Mouse (Mus musculus) urinary bladder, adult 18-20 months (tissue): ENCODE results near the gene Vmn2r103.

Experiments used
- DNase-seq, 2 experiments: peaks; one replicate each; pipeline ENCODE4 v3.0.0; 2022; ENCODE audit warnings: low spot score in 2 of 2, mixed read lengths in 2 of 2

The Vmn2r103 gene

DNA sequence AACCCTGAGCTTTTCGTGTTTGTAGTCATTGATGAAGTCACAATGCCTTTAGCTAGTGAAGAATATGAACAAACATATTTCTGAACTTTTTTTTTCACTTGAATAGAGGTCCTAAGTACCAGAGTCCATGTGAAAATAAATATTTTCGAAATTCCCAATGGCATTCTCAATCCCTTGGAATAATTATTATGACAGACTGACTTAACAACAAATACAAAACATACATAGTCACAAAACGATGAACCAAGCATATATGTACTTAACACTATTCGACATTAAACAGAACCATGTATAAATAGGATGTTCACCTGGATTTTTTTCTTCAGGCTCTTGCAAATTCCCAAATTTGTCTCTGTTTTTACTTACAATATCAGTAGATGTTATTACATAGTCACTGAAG is at the start of gene Vmn2r103:
Gene Vmn2r103 (plus strand): TSS at position 301 of the 400 bp plus-strand sequence.
- no peak for DNase-seq

DNA sequence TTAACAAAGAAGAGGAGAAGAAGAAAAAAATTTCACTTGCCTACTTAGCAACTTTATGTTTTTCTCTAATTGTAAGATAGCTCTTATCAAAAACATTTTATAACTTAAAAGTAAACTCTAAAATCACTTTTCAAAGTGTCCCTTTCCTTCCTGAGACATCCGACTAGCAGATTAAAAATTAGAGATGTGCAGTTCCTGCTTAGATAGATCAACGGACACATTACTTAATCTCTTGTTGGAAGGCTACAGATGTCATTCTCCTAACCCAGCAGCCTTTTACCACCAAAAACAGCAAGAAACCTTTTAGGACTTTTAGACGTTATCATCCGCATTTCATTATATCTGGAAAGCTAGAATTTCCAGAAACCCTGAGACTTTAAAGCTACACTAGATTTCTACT is 5.8 kb downstream of the Vmn2r103 start:
- no peak for DNase-seq

DNA sequence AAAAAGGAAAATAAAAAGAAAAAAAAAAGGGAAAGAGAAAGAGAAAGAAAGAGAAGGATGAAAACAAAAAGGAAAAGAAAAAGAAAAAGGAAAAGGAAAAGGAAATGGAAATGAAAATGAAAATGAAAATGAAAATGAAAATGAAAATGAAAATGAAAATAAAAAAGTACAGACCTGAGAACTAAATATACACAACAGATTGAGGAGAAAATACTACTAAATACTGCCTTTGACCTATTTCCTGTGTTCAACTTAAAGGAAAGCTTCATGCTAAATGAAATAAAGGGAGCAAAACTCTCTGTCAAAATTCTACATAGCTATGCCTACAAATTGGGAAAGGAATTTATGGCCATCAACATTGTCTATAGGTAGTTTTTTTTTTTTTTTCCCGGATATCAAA is 16.1 kb downstream of the Vmn2r103 start:
- DNase-seq: no peak
